Mouse (Mus musculus): ENCODE data around the gene Usp2. TPM values are rescaled to one million over a fixed set of nuclear protein-coding genes. Genes with fewer than 3 reads are reported as not detected.

Usp2 gene
- polyA plus RNA-seq, 1 experiment from 2014 or later, result 7.3 TPM

DNA sequence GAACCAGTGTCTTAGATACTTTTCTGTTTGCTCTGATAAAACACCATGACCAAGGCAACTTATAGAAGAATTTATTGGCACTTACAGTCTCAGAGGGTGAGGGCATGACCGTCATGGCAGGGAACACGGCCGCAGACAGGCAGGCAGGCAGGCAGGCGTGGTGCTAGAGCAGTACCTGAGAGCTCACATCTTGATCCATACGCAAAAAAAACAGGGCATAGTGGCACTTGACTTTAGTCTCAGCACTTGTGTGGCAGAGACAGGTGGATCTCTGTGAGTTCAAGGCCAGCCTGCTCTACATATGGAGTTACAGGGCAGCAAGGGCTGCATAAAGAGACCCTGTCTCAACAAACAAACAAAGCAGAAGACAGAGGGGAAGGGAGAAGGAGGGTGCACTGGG, 33.5 kb upstream of the Usp2 start:
- Histone ChIP-seq H3K9ac (ENCODE audit: low read length) (no peak overlapping the region), H3K4me1 (ENCODE audit: control insufficient read depth, insufficient read depth, low read length) (no peaks in the 10 kb centered on the region), H3K36me3 (ENCODE audit: control insufficient read depth, insufficient read depth, low read length) (no peaks in the 10 kb centered on the region), H3K27me3 (ENCODE audit: control insufficient read depth, insufficient read depth, low read length) (no peaks in the 10 kb centered on the region), H3K4me3 (ENCODE audit: low read depth, low read length) (no peak overlapping the region), H3K4me2 (no peak overlapping the region), H3K9me3 (ENCODE audit: control insufficient read depth, low read length) (no peaks in the 10 kb centered on the region), H3K27ac (ENCODE audit: low read depth, low read length) (no peak overlapping the region)
- 93% methylated on average over 5 of the region's 5 CpGs for WGBS
- DNase-seq (ENCODE audit: low spot score, missing footprints), result no peak
- ATAC-seq (ENCODE audit: low FRiP score), result no peak

DNA sequence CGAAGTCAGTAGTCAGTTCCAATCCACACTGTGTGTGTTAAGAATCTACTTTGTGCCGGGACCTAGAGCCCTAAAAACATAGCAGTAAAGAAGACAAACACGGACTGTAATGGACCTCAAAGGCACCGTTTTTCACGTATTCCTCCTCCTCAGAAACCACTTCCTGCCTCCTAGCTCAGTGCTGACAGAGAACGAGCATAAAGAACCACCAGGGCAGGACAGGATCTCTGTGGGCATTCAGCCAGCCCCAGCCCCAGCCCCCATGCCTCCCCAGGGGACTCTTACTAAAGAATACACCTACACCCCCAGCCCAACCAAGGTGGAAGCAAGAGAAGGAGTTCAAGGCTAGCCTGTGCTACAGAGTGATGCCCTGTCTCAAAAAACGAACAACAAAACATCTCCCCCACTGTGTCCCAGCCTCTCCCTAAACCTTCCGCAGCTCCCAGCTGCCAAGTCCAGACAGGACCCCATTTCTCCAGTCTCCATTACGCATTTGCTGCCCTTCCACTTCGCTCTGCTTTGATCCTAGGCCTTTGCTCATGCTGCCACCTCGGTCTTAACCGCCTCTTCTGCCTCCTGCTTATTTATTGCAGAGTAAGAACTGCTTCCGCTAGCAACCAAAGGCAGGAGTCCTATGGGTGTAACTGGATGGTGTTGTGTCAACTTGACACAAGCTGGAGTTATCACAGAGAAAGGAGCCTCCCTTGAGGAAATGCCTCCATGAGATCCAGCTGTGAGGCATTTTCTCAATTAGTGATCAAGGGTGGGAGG, 32.7 kb upstream of the Usp2 start:
- Histone ChIP-seq H3K27ac (ENCODE audit: low read depth, low read length) (no peak overlapping the region), H3K4me3 (ENCODE audit: low read depth, low read length) (no peak overlapping the region), H3K4me2 (no peak overlapping the region), H3K36me3 (ENCODE audit: control insufficient read depth, insufficient read depth, low read length) (no peaks in the 10 kb centered on the region), H3K4me1 (ENCODE audit: control insufficient read depth, insufficient read depth, low read length) (no peaks in the 10 kb centered on the region), H3K9me3 (ENCODE audit: control insufficient read depth, low read length) (no peaks in the 10 kb centered on the region), H3K27me3 (ENCODE audit: control insufficient read depth, insufficient read depth, low read length) (no peaks in the 10 kb centered on the region), H3K9ac (ENCODE audit: low read length) (no peak overlapping the region)
- WGBS, result 81% methylated on average over 13 of the region's 13 CpGs
- no peak for ATAC-seq (ENCODE audit: low FRiP score)
- no peak for DNase-seq (ENCODE audit: low spot score, missing footprints)

DNA sequence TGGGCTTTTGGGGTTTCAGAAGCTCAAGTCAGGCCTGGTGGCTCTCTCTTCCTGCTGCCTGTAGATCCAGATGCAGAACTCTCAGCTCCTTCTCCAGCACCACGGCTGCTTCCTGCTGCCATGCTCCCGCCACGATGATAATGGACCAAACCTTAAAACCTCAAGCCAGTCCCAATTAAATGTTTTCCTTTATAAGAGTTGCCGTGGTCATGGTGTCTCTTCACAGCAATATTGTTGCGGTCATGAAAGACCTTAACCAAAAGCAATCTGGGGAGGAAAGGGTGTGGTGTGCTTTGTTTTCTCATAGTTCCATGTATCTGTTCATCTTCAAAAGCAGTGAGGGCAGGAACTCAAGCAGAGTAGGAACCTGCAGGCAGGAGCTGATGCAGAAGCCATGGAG, 29.7 kb upstream of the Usp2 start:
- Histone ChIP-seq H3K9ac (ENCODE audit: low read length) (no peak overlapping the region), H3K9me3 (ENCODE audit: control insufficient read depth, low read length) (no peaks in the 10 kb centered on the region), H3K4me3 (ENCODE audit: low read depth, low read length) (no peak overlapping the region), H3K4me2 (no peak overlapping the region), H3K4me1 (ENCODE audit: control insufficient read depth, insufficient read depth, low read length) (no peaks in the 10 kb centered on the region), H3K27me3 (ENCODE audit: control insufficient read depth, insufficient read depth, low read length) (peaks cover under 1% of the 10 kb centered on the region; the same call in 1 of the 2 replicates), H3K36me3 (ENCODE audit: control insufficient read depth, insufficient read depth, low read length) (no peaks in the 10 kb centered on the region), H3K27ac (ENCODE audit: low read depth, low read length) (no peak overlapping the region)
- WGBS, result 91% methylated on average over 5 of the region's 5 CpGs
- ATAC-seq (ENCODE audit: low FRiP score), result no peak
- DNase-seq (ENCODE audit: low spot score, missing footprints), result no peak

DNA sequence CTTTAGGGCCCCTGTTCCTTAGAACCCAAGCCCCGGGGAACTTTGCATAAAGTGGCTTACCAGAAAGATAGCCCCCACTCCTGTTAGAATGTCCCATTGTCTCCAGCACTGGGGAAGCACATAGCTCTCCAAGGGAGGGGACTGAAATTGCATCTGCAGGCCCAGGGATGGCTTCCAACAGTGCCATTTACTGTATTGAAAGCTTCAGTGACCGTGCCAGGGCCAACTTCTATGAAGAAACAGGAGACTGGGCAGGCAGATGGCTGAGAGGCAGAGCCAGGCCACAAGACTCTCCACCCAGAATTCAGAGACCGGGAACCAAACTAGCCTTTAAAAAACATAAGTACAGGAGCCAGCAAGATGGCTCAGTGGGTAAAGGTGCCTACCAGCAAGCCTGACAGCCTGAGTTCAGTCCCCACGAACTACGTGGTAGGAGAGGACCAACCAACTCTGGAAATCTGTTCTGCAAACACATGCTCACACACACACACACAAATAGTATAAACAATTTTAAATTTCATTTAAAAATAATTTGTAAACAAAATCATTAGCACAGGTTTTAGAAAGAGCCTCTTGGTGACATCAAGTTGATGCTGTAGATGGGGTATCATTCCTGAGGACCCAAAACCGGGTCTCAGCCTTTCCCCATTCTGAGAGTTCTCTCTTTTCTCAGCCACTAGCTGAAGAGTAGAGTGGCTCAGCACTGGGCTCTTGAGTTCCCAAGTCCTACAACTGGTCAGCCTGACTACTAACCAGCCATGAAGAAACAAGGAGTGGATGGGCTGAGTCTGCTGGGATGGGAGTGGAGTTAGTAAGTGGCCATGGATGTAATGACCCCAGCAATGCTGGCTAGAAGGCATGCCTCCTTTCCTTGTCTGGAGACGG, 25.1 kb upstream of the Usp2 start:
- peaks cover 28% of the 10 kb centered on the region for H3K27me3 ChIP-seq (ENCODE audit: control insufficient read depth, insufficient read depth, low read length)
- no peak overlapping the region for H3K4me2 ChIP-seq
- 65% methylated on average over 7 of the region's 7 CpGs for WGBS
- no peak overlapping the region for H3K4me3 ChIP-seq (ENCODE audit: low read depth, low read length)
- no peaks in the 10 kb centered on the region for H3K9me3 ChIP-seq (ENCODE audit: control insufficient read depth, low read length)
- no peak for DNase-seq (ENCODE audit: low spot score, missing footprints)
- no peak overlapping the region for H3K9ac ChIP-seq (ENCODE audit: low read length)
- ATAC-seq (ENCODE audit: low FRiP score), result no peak
- H3K27ac ChIP-seq (ENCODE audit: low read depth, low read length), result no peak overlapping the region
- no peaks in the 10 kb centered on the region for H3K36me3 ChIP-seq (ENCODE audit: control insufficient read depth, insufficient read depth, low read length)
- H3K4me1 ChIP-seq (ENCODE audit: control insufficient read depth, insufficient read depth, low read length), result peaks cover 6% of the 10 kb centered on the region; the same call in 1 of the 2 replicates

DNA sequence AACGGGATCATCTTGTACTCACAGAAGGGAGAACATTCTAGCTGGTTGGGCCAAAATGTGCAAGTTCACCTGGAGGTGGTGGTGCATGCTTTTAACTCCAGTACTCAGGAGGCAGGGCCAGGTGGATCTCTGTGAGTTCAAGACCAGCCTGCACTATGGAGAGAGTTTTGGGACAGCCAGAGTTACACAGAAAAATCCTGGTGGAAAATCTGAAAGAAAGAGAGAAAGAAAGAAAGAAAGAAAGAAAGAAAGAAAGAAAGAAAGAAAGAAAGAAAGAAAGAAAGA, 24.5 kb upstream of the Usp2 start:
- Histone ChIP-seq H3K4me2 (no peak overlapping the region), H3K4me1 (ENCODE audit: control insufficient read depth, insufficient read depth, low read length) (peaks cover 8% of the 10 kb centered on the region), H3K27ac (ENCODE audit: low read depth, low read length) (no peak overlapping the region), H3K36me3 (ENCODE audit: control insufficient read depth, insufficient read depth, low read length) (no peaks in the 10 kb centered on the region), H3K27me3 (ENCODE audit: control insufficient read depth, insufficient read depth, low read length) (peaks cover 28% of the 10 kb centered on the region), H3K9ac (ENCODE audit: low read length) (no peak overlapping the region), H3K4me3 (ENCODE audit: low read depth, low read length) (no peak overlapping the region), H3K9me3 (ENCODE audit: control insufficient read depth, low read length) (no peaks in the 10 kb centered on the region)
- 83% methylated on average over 1 of the region's 1 CpGs for WGBS
- ATAC-seq (ENCODE audit: low FRiP score), result no peak
- no peak for DNase-seq (ENCODE audit: low spot score, missing footprints)

DNA sequence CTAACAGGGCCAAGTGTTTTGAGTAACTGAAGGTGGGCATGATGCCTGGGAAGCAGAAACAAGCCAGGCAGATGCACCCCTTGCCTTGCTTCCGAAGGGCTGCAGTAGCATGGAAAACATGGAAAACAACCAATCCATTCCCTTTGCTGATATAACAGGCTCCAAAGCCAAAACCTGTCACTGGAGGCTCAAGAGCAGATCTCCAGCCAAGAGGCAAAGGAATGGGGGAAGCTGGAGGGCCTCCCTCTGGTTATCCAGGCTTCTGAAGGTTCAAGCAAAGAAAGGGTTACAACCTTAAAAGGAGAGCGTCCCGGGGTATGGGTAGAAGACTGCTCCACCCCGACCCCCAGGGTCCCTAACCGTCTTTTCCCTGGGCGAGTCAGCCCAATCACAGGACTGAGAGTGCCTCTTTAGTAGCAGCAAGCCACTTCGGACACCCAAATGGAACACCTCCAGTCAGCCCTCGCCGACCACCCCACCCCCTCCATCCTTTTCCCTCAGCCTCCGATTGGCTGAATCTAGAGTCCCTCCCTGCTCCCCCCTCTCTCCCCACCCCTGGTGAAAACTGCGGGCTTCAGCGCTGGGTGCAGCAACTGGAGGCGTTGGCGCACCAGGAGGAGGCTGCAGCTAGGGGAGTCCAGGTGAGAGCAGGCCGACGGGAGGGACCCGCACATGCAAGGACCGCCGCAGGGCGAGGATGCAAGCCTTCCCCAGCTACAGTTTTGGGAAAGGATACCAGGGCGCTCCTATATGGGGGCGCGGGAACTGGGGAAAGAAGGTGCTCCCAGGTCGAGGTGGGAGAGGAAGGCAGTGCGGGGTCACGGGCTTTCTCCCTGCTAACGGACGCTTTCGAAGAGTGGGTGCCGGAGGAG, 23.7 kb upstream of the Usp2 start, which contains the start of gene Thy1:
Thy1 (plus strand) TSS at position 549 of the 872 bp plus-strand sequence.
- peaks cover 28% of the 10 kb centered on the region for H3K27me3 ChIP-seq (ENCODE audit: control insufficient read depth, insufficient read depth, low read length)
- peaks cover 8% of the 10 kb centered on the region for H3K4me1 ChIP-seq (ENCODE audit: control insufficient read depth, insufficient read depth, low read length)
- H3K4me3 ChIP-seq (ENCODE audit: low read depth, low read length), result peak within 1 kb of the TSS; percentile 26
- ATAC-seq (ENCODE audit: low FRiP score) (peak; percentile 40), DNase-seq (ENCODE audit: low spot score, missing footprints) (peak; percentile 92)
- H3K9me3 ChIP-seq (ENCODE audit: control insufficient read depth, low read length), result no peaks in the 10 kb centered on the region
- under 1% methylated on average over 30 of the region's 30 CpGs for WGBS
- H3K36me3 ChIP-seq (ENCODE audit: control insufficient read depth, insufficient read depth, low read length), result no peaks in the 10 kb centered on the region
- H3K27ac ChIP-seq (ENCODE audit: low read depth, low read length), result no peak within 1 kb of the TSS
- peak within 1 kb of the TSS; percentile 52 for H3K4me2 ChIP-seq
- peak within 1 kb of the TSS; percentile 34 for H3K9ac ChIP-seq (ENCODE audit: low read length)

DNA sequence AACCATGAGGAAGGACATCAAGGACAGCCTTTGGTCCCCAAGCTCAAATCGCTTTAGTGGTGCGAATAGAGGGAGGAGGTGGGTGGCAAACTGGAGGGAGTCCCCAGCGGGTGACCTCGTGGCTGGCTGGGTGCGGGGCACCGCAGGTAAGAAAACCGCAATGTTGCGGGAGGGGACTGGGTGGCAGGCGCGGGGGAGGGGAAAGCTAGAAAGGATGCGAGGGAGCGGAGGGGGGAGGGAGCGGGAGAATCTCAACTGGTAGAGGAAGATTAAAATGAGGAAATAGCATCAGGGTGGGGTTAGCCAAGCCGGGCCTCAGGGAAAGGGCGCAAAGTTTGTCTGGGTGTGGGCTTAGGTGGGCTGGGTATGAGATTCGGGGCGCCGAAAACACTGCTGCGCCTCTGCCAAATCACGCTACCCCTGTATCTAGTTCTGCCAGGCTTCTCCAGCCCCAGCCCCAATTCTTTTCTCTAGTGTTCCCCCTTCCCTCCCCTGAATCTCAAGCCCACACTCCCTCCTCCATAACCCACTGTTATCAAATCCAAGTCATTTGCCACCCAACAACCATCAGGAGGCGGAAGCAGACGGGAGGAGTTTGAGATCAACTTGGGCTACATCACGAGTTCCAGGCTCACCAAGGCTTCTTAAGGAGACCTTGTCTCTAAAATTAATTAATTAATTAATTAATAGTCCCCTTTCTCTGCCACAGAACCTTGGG, 23.0 kb upstream of the Usp2 start:
- Histone ChIP-seq H3K4me2 (peak overlapping the region; percentile 52), H3K4me3 (ENCODE audit: low read depth, low read length) (peak overlapping the region; percentile 26), H3K27ac (ENCODE audit: low read depth, low read length) (no peak overlapping the region), H3K27me3 (ENCODE audit: control insufficient read depth, insufficient read depth, low read length) (peaks cover 28% of the 10 kb centered on the region), H3K4me1 (ENCODE audit: control insufficient read depth, insufficient read depth, low read length) (peaks cover 8% of the 10 kb centered on the region), H3K9me3 (ENCODE audit: control insufficient read depth, low read length) (no peaks in the 10 kb centered on the region), H3K9ac (ENCODE audit: low read length) (no peak overlapping the region), H3K36me3 (ENCODE audit: control insufficient read depth, insufficient read depth, low read length) (no peaks in the 10 kb centered on the region)
- ATAC-seq (ENCODE audit: low FRiP score), result no peak
- DNase-seq (ENCODE audit: low spot score, missing footprints), result peak; percentile 88
- 3% methylated on average over 23 of the region's 23 CpGs for WGBS

DNA sequence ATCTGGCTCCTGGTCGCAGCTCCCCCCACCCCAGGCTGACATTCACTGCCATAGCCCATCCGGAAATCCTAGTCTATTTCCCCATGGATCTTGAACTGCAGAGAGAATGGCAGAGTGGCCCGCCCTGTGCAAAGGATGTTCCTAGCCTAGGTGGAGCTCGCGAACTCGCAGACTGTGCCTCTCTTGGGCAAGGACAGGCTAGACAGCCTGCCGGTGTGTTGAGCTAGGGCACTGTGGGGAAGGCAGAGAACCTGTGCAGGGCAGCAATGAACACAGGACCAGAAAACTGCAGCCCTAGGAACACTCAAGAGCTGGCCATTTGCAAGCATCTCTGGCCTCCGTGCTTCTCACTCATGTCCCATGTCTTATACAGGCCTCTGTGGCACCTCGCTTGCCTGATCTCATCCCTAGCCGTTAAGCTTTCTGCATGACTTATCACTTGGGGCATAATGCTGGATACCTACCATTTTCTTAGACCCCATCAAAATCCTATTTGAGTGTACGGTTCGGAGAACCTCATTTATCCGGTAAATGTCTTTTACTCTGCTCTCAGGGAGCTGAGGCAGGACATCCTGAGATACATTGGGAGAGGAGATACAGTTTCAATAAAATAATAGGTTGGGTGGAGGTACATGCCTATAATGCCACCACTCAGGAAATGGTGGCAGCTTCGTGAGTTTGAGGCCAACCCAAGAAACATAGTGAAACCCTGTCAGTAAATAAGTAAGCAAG, 22.2 kb upstream of the Usp2 start:
- H3K27ac ChIP-seq (ENCODE audit: low read depth, low read length), result no peak overlapping the region
- H3K27me3 ChIP-seq (ENCODE audit: control insufficient read depth, insufficient read depth, low read length), result peaks cover 28% of the 10 kb centered on the region
- ATAC-seq (ENCODE audit: low FRiP score), result no peak
- H3K36me3 ChIP-seq (ENCODE audit: control insufficient read depth, insufficient read depth, low read length), result no peaks in the 10 kb centered on the region
- no peak overlapping the region for H3K4me2 ChIP-seq
- 44% methylated on average over 14 of the region's 14 CpGs for WGBS
- DNase-seq (ENCODE audit: low spot score, missing footprints), result no peak
- no peak overlapping the region for H3K4me3 ChIP-seq (ENCODE audit: low read depth, low read length)
- no peaks in the 10 kb centered on the region for H3K9me3 ChIP-seq (ENCODE audit: control insufficient read depth, low read length)
- no peak overlapping the region for H3K9ac ChIP-seq (ENCODE audit: low read length)
- peaks cover 8% of the 10 kb centered on the region for H3K4me1 ChIP-seq (ENCODE audit: control insufficient read depth, insufficient read depth, low read length)
